Mouse (Mus musculus) kidney, postnatal 4 days (tissue): ENCODE results near the gene Olfr659.
A peak's percentile ranks its signal among the peaks of the same experiment; 100 is the strongest.

Source experiments
- DNase-seq, 2 experiments: peaks; one replicate each; pipeline ENCODE4 v3.0.0; 2021; ENCODE audit warnings: mixed read lengths in 2 of 2

Olfr659 gene

GRCm38 (mm10) chr7:104666453-104666852 lies at the start of gene Olfr659:
Gene Olfr659, plus strand, starts transcription at chr7:104666753.
- DNase-seq = no peak

GRCm38 (mm10) chr7:104624494-104624893 lies 42.1 kb upstream of the Olfr659 start, which contains the start of gene Olfr657:
Gene Olfr657, plus strand, starts transcription at chr7:104624794.
- DNase-seq = no peak

GRCm38 (mm10) chr7:104646841-104647482 lies 19.6 kb upstream of the Olfr659 start, which contains the start of gene Olfr658:
Gene Olfr658, minus strand, starts transcription at chr7:104647305.
- DNase-seq = peak; percentile 47 to 65

DNA sequence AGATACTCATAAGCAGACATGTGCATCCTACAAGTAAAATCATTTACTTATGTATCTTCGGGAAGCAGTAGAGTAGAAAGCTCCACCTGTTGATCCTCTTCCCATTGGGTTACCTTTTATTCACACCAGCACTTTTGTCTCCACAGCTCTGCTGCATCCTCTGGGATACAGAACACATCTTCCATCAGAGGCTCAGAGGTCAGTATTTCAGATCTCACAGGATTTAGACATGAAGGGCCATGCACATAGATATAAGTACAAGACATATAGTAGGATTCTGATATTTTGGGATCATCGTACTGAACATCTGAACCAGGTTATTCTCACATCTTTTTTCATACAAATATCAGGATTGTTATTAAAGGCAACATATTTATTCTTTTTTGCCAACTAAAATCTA lies 19.6 kb downstream of the Olfr659 start, which contains the start of gene Olfr661:
TSS of gene Olfr661 (plus strand) at position 301 of the 400 bp plus-strand sequence.
- DNase-seq = no peak
